7 mouse cellular contexts compared by ENCODE assay signal in genomic region chr4:119204672-119205071, GRCm38 (mm10). TPM values are rescaled to one million over a fixed set of nuclear protein-coding genes. Genes with fewer than 3 reads are reported as not detected.
A peak's percentile ranks its signal among the peaks of the same experiment; 100 is the strongest.
DNase-seq lines count a peak whose midpoint lies in the region; ATAC-seq and TF ChIP-seq lines count a peak whose summit lies in the region.

No protein-coding gene starts in this region.

- no peaks in the 10 kb centered on the region for H3K27me3 ChIP-seq in forebrain, embryonic 12.5 days
- no peaks in the 10 kb centered on the region for H3K27me3 ChIP-seq in hindbrain, postnatal 0 days (ENCODE audit: insufficient read depth, low read length)

- no peaks in the 10 kb centered on the region for H3K4me1 ChIP-seq in forebrain, embryonic 12.5 days
- no peaks in the 10 kb centered on the region for H3K4me1 ChIP-seq in hindbrain, postnatal 0 days (ENCODE audit: insufficient read depth, low read length)

- peak; percentile 69 for DNase-seq in ES-CJ7 (ENCODE audit: low read depth, low spot score)
- peak; percentile 77 for DNase-seq in adrenal gland, postnatal 10 days
- peak; percentile 90 for DNase-seq in hindbrain, postnatal 0 days (ENCODE audit: low spot score)
- peak; percentile 68 to 70 for DNase-seq in left cerebral cortex, adult 18-20 months (ENCODE audit: low spot score in 2 of 2)
- peak; percentile 51 for DNase-seq in right cerebral cortex, postnatal 25 days

- ATAC-seq in forebrain, embryonic 12.5 days (ENCODE audit: low FRiP score), result peak; percentile 54; the same call in 1 of the 2 replicates
- 0 out of 2 replicates have a peak, but pooled peaks have one; percentile 57 for ATAC-seq in hindbrain, postnatal 0 days
- peak; percentile 94 for ATAC-seq in megakaryocyte progenitor cell, adult 5-6 weeks (replicated peaks; ENCODE audit: poor library complexity)

- H3K4me2 ChIP-seq in forebrain, embryonic 12.5 days, result no peak overlapping the region
- H3K4me2 ChIP-seq in hindbrain, postnatal 0 days (ENCODE audit: low read depth, low read length), result no peak overlapping the region

- peaks cover 11% of the 10 kb centered on the region for H3K36me3 ChIP-seq in forebrain, embryonic 12.5 days (replicated peaks)
- peaks cover 8% of the 10 kb centered on the region; the same call in 1 of the 2 replicates for H3K36me3 ChIP-seq in hindbrain, postnatal 0 days (ENCODE audit: insufficient read depth, low read length)

- H3K9me3 ChIP-seq in forebrain, embryonic 12.5 days, result no peaks in the 10 kb centered on the region
- no peaks in the 10 kb centered on the region for H3K9me3 ChIP-seq in hindbrain, postnatal 0 days (ENCODE audit: low read length)

- 19% methylated on average over 8 of the region's 8 CpGs for WGBS in forebrain, embryonic 12.5 days
- 15% methylated on average over 8 of the region's 8 CpGs for WGBS in hindbrain, postnatal 0 days

- TF ChIP-seq CTCF in hindbrain, postnatal 0 days (IDR thresholded peaks at IDR 0.05; ENCODE audit: low read depth), result peak; percentile 93

- H3K9ac ChIP-seq in forebrain, embryonic 12.5 days, result no peak overlapping the region
- no peak overlapping the region for H3K9ac ChIP-seq in hindbrain, postnatal 0 days (replicated peaks; ENCODE audit: low read length)

- H3K4me3 ChIP-seq in forebrain, embryonic 12.5 days (replicated peaks), result no peak overlapping the region
- no peak overlapping the region for H3K4me3 ChIP-seq in hindbrain, postnatal 0 days (ENCODE audit: low read length)

- H3K27ac ChIP-seq in forebrain, embryonic 12.5 days, result no peak overlapping the region
- no peak overlapping the region for H3K27ac ChIP-seq in hindbrain, postnatal 0 days

RNA-seq across cellular contexts. Expression of gene Svbp, which starts 9.6 kb away (rescaled TPM):
- total RNA-seq in adrenal gland, postnatal 10 days (2021), result 10 to 100 TPM; 24.6 to 27.8 TPM
- polyA plus RNA-seq in forebrain, embryonic 12.5 days (2016; fragmentation: Nextera tagmentation; extraction: Ambion mirVana), result 156 and 162 TPM in 2 replicates
- total RNA-seq in hindbrain, postnatal 0 days (2014; rRNA removed), result 40.9 and 64.7 TPM in 2 replicates
- 175 and 179 TPM in 2 replicates for polyA plus RNA-seq in hindbrain, postnatal 0 days (2015; fragmentation: Nextera tagmentation; extraction: Ambion mirVana)
- 10 to 100 TPM; 16.2 to 18.8 TPM for total RNA-seq in left cerebral cortex, adult 18-20 months (2021)
- 37.3 and 44.8 TPM in 2 replicates for total RNA-seq in megakaryocyte progenitor cell, adult 5-6 weeks (2015)
- 17.3 and 43.0 TPM in 2 replicates for total RNA-seq in megakaryocyte progenitor cell, adult 5-6 weeks (2017)

RNA-seq across cellular contexts. Expression of gene Tmem269, which starts 13.3 kb away (rescaled TPM):
- total RNA-seq in adrenal gland, postnatal 10 days (2021), result under 1 TPM; 0.27 to 0.39 TPM
- polyA plus RNA-seq in forebrain, embryonic 12.5 days (2016; fragmentation: Nextera tagmentation; extraction: Ambion mirVana), result not detected in 2 replicates
- total RNA-seq in hindbrain, postnatal 0 days (2014; rRNA removed), result 0.37 TPM in 1 of 2 replicates, not detected in the other
- polyA plus RNA-seq in hindbrain, postnatal 0 days (2015; fragmentation: Nextera tagmentation; extraction: Ambion mirVana), result 0.30 and 0.43 TPM in 2 replicates
- total RNA-seq in left cerebral cortex, adult 18-20 months (2021), result under 1 TPM; 0.30 to 0.49 TPM
- not detected in 2 replicates for total RNA-seq in megakaryocyte progenitor cell, adult 5-6 weeks (2015)
- total RNA-seq in megakaryocyte progenitor cell, adult 5-6 weeks (2017), result not detected in 2 replicates

RNA-seq across cellular contexts. Expression of gene Ermap, which starts 14.9 kb away (rescaled TPM):
- total RNA-seq in adrenal gland, postnatal 10 days (2021), result 1 to 10 TPM; 4.9 to 7.5 TPM
- polyA plus RNA-seq in forebrain, embryonic 12.5 days (2016; fragmentation: Nextera tagmentation; extraction: Ambion mirVana), result 3.6 and 5.1 TPM in 2 replicates
- 0.18 and 0.37 TPM in 2 replicates for total RNA-seq in hindbrain, postnatal 0 days (2014; rRNA removed)
- polyA plus RNA-seq in hindbrain, postnatal 0 days (2015; fragmentation: Nextera tagmentation; extraction: Ambion mirVana), result 0.48 and 0.50 TPM in 2 replicates
- under 1 TPM; 0.40 TPM for total RNA-seq in left cerebral cortex, adult 18-20 months (2021)
- total RNA-seq in megakaryocyte progenitor cell, adult 5-6 weeks (2015), result 25.4 and 48.3 TPM in 2 replicates
- 13.3 and 34.2 TPM in 2 replicates for total RNA-seq in megakaryocyte progenitor cell, adult 5-6 weeks (2017)

RNA-seq across cellular contexts. Expression of gene AU022252, which starts 27.8 kb away (rescaled TPM):
- total RNA-seq in adrenal gland, postnatal 10 days (2021), result 10 to 100 TPM; 24.9 to 25.6 TPM
- polyA plus RNA-seq in forebrain, embryonic 12.5 days (2016; fragmentation: Nextera tagmentation; extraction: Ambion mirVana), result 36.2 and 37.8 TPM in 2 replicates
- total RNA-seq in hindbrain, postnatal 0 days (2014; rRNA removed), result 15.3 and 26.4 TPM in 2 replicates
- polyA plus RNA-seq in hindbrain, postnatal 0 days (2015; fragmentation: Nextera tagmentation; extraction: Ambion mirVana), result 19.8 and 20.5 TPM in 2 replicates
- total RNA-seq in left cerebral cortex, adult 18-20 months (2021), result 10 to 100 TPM; 25.2 to 29.5 TPM
- total RNA-seq in megakaryocyte progenitor cell, adult 5-6 weeks (2015), result 3.4 and 4.6 TPM in 2 replicates
- 8.0 and 12.4 TPM in 2 replicates for total RNA-seq in megakaryocyte progenitor cell, adult 5-6 weeks (2017)

RNA-seq across cellular contexts. Expression of gene P3h1, which starts 28.0 kb away (rescaled TPM):
- 10 to 100 TPM; 26.2 to 29.3 TPM for total RNA-seq in adrenal gland, postnatal 10 days (2021)
- 10.3 and 15.7 TPM in 2 replicates for polyA plus RNA-seq in forebrain, embryonic 12.5 days (2016; fragmentation: Nextera tagmentation; extraction: Ambion mirVana)
- total RNA-seq in hindbrain, postnatal 0 days (2014; rRNA removed), result 15.3 and 18.3 TPM in 2 replicates
- 9.1 and 9.8 TPM in 2 replicates for polyA plus RNA-seq in hindbrain, postnatal 0 days (2015; fragmentation: Nextera tagmentation; extraction: Ambion mirVana)
- 1 to 10 TPM; 7.6 to 7.8 TPM for total RNA-seq in left cerebral cortex, adult 18-20 months (2021)
- total RNA-seq in megakaryocyte progenitor cell, adult 5-6 weeks (2015), result 7.2 and 7.7 TPM in 2 replicates
- 9.6 and 10.6 TPM in 2 replicates for total RNA-seq in megakaryocyte progenitor cell, adult 5-6 weeks (2017)
